Comparison of ENCODE assay signal across 8 mouse cellular contexts in genomic region chr8:60466686-60467335, GRCm38 (mm10). TPM values are rescaled to one million over a fixed set of nuclear protein-coding genes. Genes with fewer than 3 reads are reported as not detected.
A peak's percentile ranks its signal among the peaks of the same experiment; 100 is the strongest.
DNase-seq lines count a peak whose midpoint lies in the region; ATAC-seq lines count a peak whose summit lies in the region.

No protein-coding gene starts in this region.

- H3K36me3 ChIP-seq in liver, embryonic 12.5 days = no peaks in the 10 kb centered on the region
- H3K36me3 ChIP-seq in limb, embryonic 10.5 days = no peaks in the 10 kb centered on the region

- H3K4me3 ChIP-seq in liver, embryonic 12.5 days = no peak overlapping the region
- no peak overlapping the region for H3K4me3 ChIP-seq in limb, embryonic 10.5 days

- peaks cover 12% of the 10 kb centered on the region; the same call in 1 of the 2 replicates for H3K9me3 ChIP-seq in liver, embryonic 12.5 days (replicated peaks)
- H3K9me3 ChIP-seq in limb, embryonic 10.5 days (replicated peaks) = no peaks in the 10 kb centered on the region

- no peak overlapping the region for H3K9ac ChIP-seq in liver, embryonic 12.5 days

- no peaks in the 10 kb centered on the region for H3K27me3 ChIP-seq in liver, embryonic 12.5 days (replicated peaks)
- H3K27me3 ChIP-seq in limb, embryonic 10.5 days (ENCODE audit: low read depth, poor library complexity, severe bottlenecking) = no peaks in the 10 kb centered on the region

- no peak overlapping the region for H3K27ac ChIP-seq in liver, embryonic 12.5 days
- no peak overlapping the region for H3K27ac ChIP-seq in limb, embryonic 10.5 days

- 32% methylated on average over 15 of the region's 15 CpGs for WGBS in liver, embryonic 12.5 days (ENCODE audit: insufficient replicate concordance)
- WGBS in limb, embryonic 10.5 days = 40% methylated on average over 15 of the region's 15 CpGs

- peak; percentile 33 for DNase-seq in liver
- DNase-seq in cerebellum, adult 8-10 months = peak; percentile 50
- peak; percentile 50 to 77 for DNase-seq in kidney, adult 8-10 months
- peak; percentile 68 for DNase-seq in limb, embryonic 10.5 days (ENCODE audit: low spot score)
- DNase-seq in neural tube, embryonic 10.5 days (ENCODE audit: extremely low spot score, low spot score) = peak; percentile 57
- peak; percentile 6 for DNase-seq in thymus, postnatal 25 days

- no peak overlapping the region for H3K4me2 ChIP-seq in liver, embryonic 12.5 days

- ATAC-seq in liver, embryonic 12.5 days = no peak
- peak; percentile 99 for ATAC-seq in frontal cortex, adult (ENCODE audit: low TSS enrichment)

- no peaks in the 10 kb centered on the region for H3K4me1 ChIP-seq in liver, embryonic 12.5 days
- no peaks in the 10 kb centered on the region for H3K4me1 ChIP-seq in limb, embryonic 10.5 days

RNA-seq across cellular contexts. Expression of gene Gm10283, which starts 36.2 kb away (rescaled TPM):
- polyA plus RNA-seq in liver, embryonic 12.5 days (2016; fragmentation: Nextera tagmentation; extraction: Ambion mirVana) = not detected in 2 replicates
- polyA plus RNA-seq in limb, embryonic 10.5 days (2016; fragmentation: Nextera tagmentation; extraction: Ambion mirVana) = not detected in 2 replicates

RNA-seq across cellular contexts. Expression of gene Aadat, which starts 38.9 kb away (rescaled TPM):
- 3.4 and 5.0 TPM in 2 replicates for polyA plus RNA-seq in liver, embryonic 12.5 days (2016; fragmentation: Nextera tagmentation; extraction: Ambion mirVana)
- 1.1 TPM in 2 replicates for polyA plus RNA-seq in limb, embryonic 10.5 days (2016; fragmentation: Nextera tagmentation; extraction: Ambion mirVana)

Comparison
In these comparisons a context has a peak if more than half of its experiments do, and no peak if none do; other contexts are left out.
1. DNase-seq: peak in every context shown above with its lines; median percentile 68 in limb, embryonic 10.5 days; 64 in kidney, adult 8-10 months; 57 in neural tube, embryonic 10.5 days; 50 in cerebellum, adult 8-10 months; 33 in liver; 6 in thymus, postnatal 25 days.